In the genomic region with DNA sequence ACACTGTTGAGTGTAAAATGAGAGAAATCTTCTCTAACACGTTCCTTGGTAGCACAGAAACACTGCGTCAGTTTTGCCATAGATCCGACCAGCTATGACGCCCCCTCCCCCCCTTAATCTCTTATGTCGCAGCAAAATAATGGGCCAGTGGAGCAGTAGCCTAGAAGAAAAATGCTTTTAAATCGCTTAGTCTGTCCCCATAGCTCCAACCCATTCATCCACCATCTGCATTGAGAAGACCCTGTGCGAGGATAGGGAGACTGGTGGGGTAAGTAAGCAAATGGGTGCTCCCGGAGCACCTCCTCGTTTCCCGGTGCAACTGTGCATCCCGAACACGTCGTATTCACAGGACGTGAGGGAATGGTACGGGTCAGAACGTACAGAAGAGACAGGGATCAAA, we compare ENCODE assay signal across 8 mouse cellular contexts. TPM values are rescaled to one million over a fixed set of nuclear protein-coding genes. Genes with fewer than 3 reads are reported as not detected.
A peak's percentile ranks its signal among the peaks of the same experiment; 100 is the strongest.
DNase-seq lines count a peak whose midpoint lies in the region; ATAC-seq and TF ChIP-seq lines count a peak whose summit lies in the region.

No protein-coding gene starts in this region.

- WGBS in kidney, embryonic 15.5 days: under 1% methylated on average over 16 of the region's 16 CpGs
- under 1% methylated on average over 16 of the region's 16 CpGs for WGBS in embryonic facial prominence, embryonic 13.5 days
- WGBS in limb, embryonic 13.5 days: 1% methylated on average over 16 of the region's 16 CpGs

- peak overlapping the region; percentile 70 for H3K9ac ChIP-seq in kidney, embryonic 15.5 days
- peak overlapping the region; percentile 67 for H3K9ac ChIP-seq in MEL (ENCODE audit: control insufficient read depth, low read depth, low read length, poor library complexity, severe bottlenecking)
- H3K9ac ChIP-seq in embryonic facial prominence, embryonic 13.5 days: peak overlapping the region; percentile 80
- peak overlapping the region; percentile 78 for H3K9ac ChIP-seq in limb, embryonic 13.5 days

- no peaks in the 10 kb centered on the region for H3K36me3 ChIP-seq in kidney, embryonic 15.5 days
- peaks cover 0 to 11% of the 10 kb centered on the region in 2 experiments; a peak in 2 of 4 replicates for H3K36me3 ChIP-seq in MEL (ENCODE audit: control insufficient read depth in 1 of 2, insufficient read depth in 2 of 2, low read length in 2 of 2)
- H3K36me3 ChIP-seq in embryonic facial prominence, embryonic 13.5 days: no peaks in the 10 kb centered on the region
- no peaks in the 10 kb centered on the region for H3K36me3 ChIP-seq in limb, embryonic 13.5 days
- H3K36me3 ChIP-seq in splenic B cell, adult 2 months (ENCODE audit: control insufficient read depth, insufficient read depth, low read length, poor library complexity, severe bottlenecking): no peaks in the 10 kb centered on the region

- peak overlapping the region; percentile 86 for H3K27ac ChIP-seq in kidney, embryonic 15.5 days
- H3K27ac ChIP-seq in MEL (ENCODE audit: control insufficient read depth, low read depth, low read length): peak overlapping the region; percentile 73
- peak overlapping the region; percentile 85 for H3K27ac ChIP-seq in embryonic facial prominence, embryonic 13.5 days
- H3K27ac ChIP-seq in limb, embryonic 13.5 days: peak overlapping the region; percentile 79

- peaks cover 15% of the 10 kb centered on the region for H3K4me1 ChIP-seq in kidney, embryonic 15.5 days
- peaks cover 3 to 4% of the 10 kb centered on the region in 2 experiments; a peak in 2 of 4 replicates for H3K4me1 ChIP-seq in MEL (ENCODE audit: control insufficient read depth in 1 of 2, insufficient read depth in 2 of 2, low read length in 2 of 2)
- peaks cover 19% of the 10 kb centered on the region for H3K4me1 ChIP-seq in embryonic facial prominence, embryonic 13.5 days
- H3K4me1 ChIP-seq in limb, embryonic 13.5 days: peaks cover 12% of the 10 kb centered on the region

- no peaks in the 10 kb centered on the region; the same call in 1 of the 2 replicates for H3K79me2 ChIP-seq in MEL (ENCODE audit: control insufficient read depth, insufficient read depth, low read length, poor library complexity)

- H3K4me2 ChIP-seq in kidney, embryonic 15.5 days: peak overlapping the region; percentile 86
- H3K4me2 ChIP-seq in embryonic facial prominence, embryonic 13.5 days: peak overlapping the region; percentile 77
- peak overlapping the region; percentile 83 for H3K4me2 ChIP-seq in limb, embryonic 13.5 days (replicated peaks)

- TF ChIP-seq POLR2A in MEL (IDR thresholded peaks at IDR 0.05; ENCODE audit: control insufficient read depth in 1 of 2, insufficient read depth in 1 of 2, low read depth in 1 of 2, low read length in 2 of 2, poor library complexity in 1 of 2): no peak

- peak overlapping the region; percentile 70 for H3K4me3 ChIP-seq in kidney, embryonic 15.5 days (replicated peaks)
- peak overlapping the region; percentile 68 to 95 for H3K4me3 ChIP-seq in MEL (ENCODE audit: control insufficient read depth in 1 of 2, insufficient read depth in 1 of 2, low read depth in 2 of 2, low read length in 2 of 2)
- H3K4me3 ChIP-seq in embryonic facial prominence, embryonic 13.5 days: peak overlapping the region; percentile 96
- peak overlapping the region; percentile 91 for H3K4me3 ChIP-seq in limb, embryonic 13.5 days

- no peak for DNase-seq in kidney, postnatal 25 days
- no peak for DNase-seq in MEL (ENCODE audit: low read depth, low spot score)
- DNase-seq in splenic B cell, adult 2 months (ENCODE audit: low read depth, low spot score): peak; percentile 13
- DNase-seq in urinary bladder, postnatal 25 days (ENCODE audit: low spot score): no peak
- no peak for DNase-seq in T-cell, adult 2 months (ENCODE audit: low spot score)

- 0 out of 2 replicates have a peak, but pooled peaks have one; percentile 1 for ATAC-seq in kidney, embryonic 15.5 days (replicated peaks; ENCODE audit: low FRiP score)
- no peak for ATAC-seq in embryonic facial prominence, embryonic 13.5 days (ENCODE audit: insufficient number of reproducible peaks, insufficient read depth, low FRiP score, low TSS enrichment, low read depth)
- ATAC-seq in limb, embryonic 13.5 days (ENCODE audit: low FRiP score, low read depth): no peak

- no peaks in the 10 kb centered on the region for H3K27me3 ChIP-seq in kidney, embryonic 15.5 days
- no peaks in the 10 kb centered on the region for H3K27me3 ChIP-seq in MEL (ENCODE audit: control insufficient read depth in 1 of 2, insufficient read depth in 2 of 2, low read length in 2 of 2)
- H3K27me3 ChIP-seq in embryonic facial prominence, embryonic 13.5 days: no peaks in the 10 kb centered on the region
- H3K27me3 ChIP-seq in limb, embryonic 13.5 days: no peaks in the 10 kb centered on the region
- H3K27me3 ChIP-seq in splenic B cell, adult 2 months (ENCODE audit: control insufficient read depth, insufficient read depth, low read length, poor library complexity, severe bottlenecking): no peaks in the 10 kb centered on the region

- TF ChIP-seq EP300 in MEL (IDR thresholded peaks at IDR 0.05; ENCODE audit: low read depth in 1 of 2, low read length in 2 of 2): no peak

- no peak for TF ChIP-seq CTCF in MEL (IDR thresholded peaks at IDR 0.05 in 2 of 3, conservative IDR thresholded peaks at IDR 0.05 in 1 of 3; ENCODE audit: control insufficient read depth in 1 of 3, insufficient read depth in 1 of 3, low read depth in 2 of 3, low read length in 3 of 3, poor library complexity in 1 of 3, severe bottlenecking in 1 of 3)

- H3K9me3 ChIP-seq in kidney, embryonic 15.5 days (replicated peaks): no peaks in the 10 kb centered on the region
- H3K9me3 ChIP-seq in MEL (replicated peaks; ENCODE audit: insufficient read depth, low read length): no peaks in the 10 kb centered on the region
- H3K9me3 ChIP-seq in embryonic facial prominence, embryonic 13.5 days: no peaks in the 10 kb centered on the region
- H3K9me3 ChIP-seq in limb, embryonic 13.5 days: no peaks in the 10 kb centered on the region

- TF ChIP-seq RAD21 in MEL (IDR thresholded peaks at IDR 0.05; ENCODE audit: low read depth, low read length): no peak

TF ChIP-seq in MEL, 35 proteins besides CTCF, POLR2A, EP300 and RAD21:
- TF ChIP-seq POLR2AphosphoS2 (IDR thresholded peaks at IDR 0.05; ENCODE audit: low read length): no peak
- peak; percentile 8; the same call in 1 of the 2 replicates for TF ChIP-seq MYC (IDR thresholded peaks at IDR 0.05; ENCODE audit: low read depth, low read length)

RNA-seq across cellular contexts. Expression of a gene that starts 0.4 kb away (rescaled TPM):
- 32.0 and 32.7 TPM in 2 replicates for polyA plus RNA-seq in kidney, embryonic 15.5 days (2015; fragmentation: Nextera tagmentation; extraction: Ambion mirVana)
- 12.2 and 12.6 TPM in 2 replicates for total RNA-seq in MEL (2012; rRNA removed)
- polyA plus RNA-seq in MEL (2012; ENCODE audit: insufficient read depth in 1 of 2, insufficient read length in 2 of 2, low read depth in 1 of 2, low replicate concordance in 2 of 2, missing spikeins in 1 of 2): 10 to 100 TPM in 1 of 2 experiments, not detected in 1; 23.2 TPM
- polyA plus RNA-seq in embryonic facial prominence, embryonic 13.5 days (2015; fragmentation: Nextera tagmentation; extraction: Ambion mirVana): 26.0 and 28.5 TPM in 2 replicates
- polyA plus RNA-seq in limb, embryonic 13.5 days (2015; fragmentation: Nextera tagmentation; extraction: Ambion mirVana): 25.8 and 29.6 TPM in 2 replicates

RNA-seq across cellular contexts. Expression of a gene that starts 0.7 kb away (rescaled TPM):
- 13.8 and 15.4 TPM in 2 replicates for polyA plus RNA-seq in kidney, embryonic 15.5 days (2015; fragmentation: Nextera tagmentation; extraction: Ambion mirVana)
- total RNA-seq in MEL (2012; rRNA removed): 1.6 and 2.2 TPM in 2 replicates
- 1 to 10 TPM in 1 of 2 experiments, not detected in 1; 5.9 TPM for polyA plus RNA-seq in MEL (2012; ENCODE audit: insufficient read depth in 1 of 2, insufficient read length in 2 of 2, low read depth in 1 of 2, low replicate concordance in 2 of 2, missing spikeins in 1 of 2)
- 16.3 and 16.4 TPM in 2 replicates for polyA plus RNA-seq in embryonic facial prominence, embryonic 13.5 days (2015; fragmentation: Nextera tagmentation; extraction: Ambion mirVana)
- polyA plus RNA-seq in limb, embryonic 13.5 days (2015; fragmentation: Nextera tagmentation; extraction: Ambion mirVana): 13.8 and 15.7 TPM in 2 replicates
